Mouse (Mus musculus) hindbrain, embryonic 10.5 days (tissue): ENCODE data around the gene Pou3f3. TPM values are rescaled to one million over a fixed set of nuclear protein-coding genes. Genes with fewer than 3 reads are reported as not detected.
A peak's percentile ranks its signal among the peaks of the same experiment; 100 is the strongest.

ENCODE experiments used
- DNase-seq: peaks from one replicate; pipeline ENCODE4 v3.0.0-alpha.2; 2017; ENCODE audit warnings: low spot score
- H3K27ac ChIP-seq: fragments of 300-500 bp; sonication (generic); 2 replicates; pipeline ENCODE4 v1.5.1; 2016; ENCODE audit warnings: mild to moderate bottlenecking, moderate library complexity
- H3K27me3 ChIP-seq: fragments of 300-500 bp; sonication (generic); 2 replicates; pipeline ENCODE4 v1.6.1; 2016; ENCODE audit warnings: mild to moderate bottlenecking; ENCODE audit not compliant: poor library complexity, insufficient read depth, severe bottlenecking
- H3K36me3 ChIP-seq: fragments of 300-500 bp; sonication (generic); 2 replicates; pipeline ENCODE4 v1.6.1; 2016; ENCODE audit warnings: mild to moderate bottlenecking, moderate library complexity
- H3K4me1 ChIP-seq: fragments of 300-500 bp; sonication (generic); replicated peaks from 2 replicates; pipeline ENCODE4 v1.6.1; 2016; ENCODE audit warnings: mild to moderate bottlenecking
- H3K4me3 ChIP-seq: fragments of 300-500 bp; sonication (generic); 2 replicates; pipeline ENCODE4 v1.5.1; 2016; ENCODE audit warnings: mild to moderate bottlenecking, moderate library complexity
- H3K9me3 ChIP-seq: fragments of 300-500 bp; sonication (generic); 2 replicates; pipeline ENCODE4 v1.6.1; 2016; ENCODE audit warnings: mild to moderate bottlenecking, moderate library complexity
- WGBS: fragments of 180-500 bp; shearing (Covaris S2); methylation state at CpG from one replicate; pipeline ENCODE4 v1.1.7; 2016; 5-methylcytosine and 5-hydroxymethylcytosine counted together
- polyA plus RNA-seq: library from polyadenylated mRNA; unstranded; fragments of >200 nt; fragmentation: Nextera tagmentation; extraction: Ambion mirVana; gene quantifications from 2 replicates; pipeline ENCODE4 v1.2.1, GENCODE M21; 2016

Pou3f3 gene
- polyA plus RNA-seq, 1 experiment from 2014 or later = 17.8 TPM

- Histone ChIP-seq H3K36me3 (no peaks in the 10 kb centered on the region), H3K27ac (no peak overlapping the region), H3K4me1 (peaks cover 7% of the 10 kb centered on the region), H3K27me3 (peaks cover 17% of the 10 kb centered on the region), H3K9me3 (no peaks in the 10 kb centered on the region), H3K4me3 (no peak overlapping the region)
- no peak for DNase-seq
- 78% methylated on average over 5 of the region's 5 CpGs for WGBS
Observed at GRCm38 (mm10) chr1:42721353-42721752, 25.8 kb downstream of the Pou3f3 start.

GRCm38 (mm10) chr1:42723769-42724300 is 28.3 kb downstream of the Pou3f3 start:
- no peaks in the 10 kb centered on the region for H3K9me3 ChIP-seq
- peaks cover under 1% of the 10 kb centered on the region; the same call in 1 of the 2 replicates for H3K4me1 ChIP-seq
- H3K27me3 ChIP-seq = peaks cover 6% of the 10 kb centered on the region; the same call in 1 of the 2 replicates
- H3K4me3 ChIP-seq = no peak overlapping the region
- DNase-seq = no peak
- no peak overlapping the region for H3K27ac ChIP-seq
- WGBS = 90% methylated on average over 1 of the region's 1 CpGs
- no peaks in the 10 kb centered on the region for H3K36me3 ChIP-seq

- H3K27me3 ChIP-seq = no peaks in the 10 kb centered on the region
- no peaks in the 10 kb centered on the region for H3K4me1 ChIP-seq
- 82% methylated on average over 2 of the region's 2 CpGs for WGBS
- H3K9me3 ChIP-seq = no peaks in the 10 kb centered on the region
- DNase-seq = no peak
- H3K27ac ChIP-seq = no peak overlapping the region
- no peaks in the 10 kb centered on the region for H3K36me3 ChIP-seq
- no peak overlapping the region for H3K4me3 ChIP-seq
Observed at GRCm38 (mm10) chr1:42724881-42725280, 29.3 kb downstream of the Pou3f3 start.

GRCm38 (mm10) chr1:42727161-42727560 is 31.6 kb downstream of the Pou3f3 start:
- Histone ChIP-seq H3K4me3 (no peak overlapping the region), H3K27ac (no peak overlapping the region)

GRCm38 (mm10) chr1:42727676-42728075 is 32.1 kb downstream of the Pou3f3 start:
- 87% methylated on average over 7 of the region's 7 CpGs for WGBS

More at GRCm38 (mm10) chr1:42727161-42727560, 31.6 kb downstream of the Pou3f3 start:
- WGBS = 89% methylated on average over 5 of the region's 5 CpGs
- Histone ChIP-seq H3K4me1 (no peaks in the 10 kb centered on the region), H3K36me3 (no peaks in the 10 kb centered on the region), H3K9me3 (no peaks in the 10 kb centered on the region), H3K27me3 (no peaks in the 10 kb centered on the region)
- no peak for DNase-seq

GRCm38 (mm10) chr1:42741383-42742241 is 46.0 kb downstream of the Pou3f3 start:
- peaks cover 2% of the 10 kb centered on the region; the same call in 1 of the 2 replicates for H3K4me1 ChIP-seq
- DNase-seq = peak; percentile 6
- WGBS = 73% methylated on average over 16 of the region's 16 CpGs
- no peak overlapping the region for H3K4me3 ChIP-seq
- no peaks in the 10 kb centered on the region for H3K27me3 ChIP-seq
- H3K9me3 ChIP-seq = peaks cover 6% of the 10 kb centered on the region; the same call in 1 of the 2 replicates
- H3K36me3 ChIP-seq = no peaks in the 10 kb centered on the region
- no peak overlapping the region for H3K27ac ChIP-seq

More at GRCm38 (mm10) chr1:42727676-42728075, 32.1 kb downstream of the Pou3f3 start:
- H3K27me3 ChIP-seq = no peaks in the 10 kb centered on the region
- no peaks in the 10 kb centered on the region for H3K36me3 ChIP-seq
- H3K27ac ChIP-seq = no peak overlapping the region
- no peaks in the 10 kb centered on the region for H3K4me1 ChIP-seq
- no peak overlapping the region for H3K4me3 ChIP-seq
- no peaks in the 10 kb centered on the region for H3K9me3 ChIP-seq
- DNase-seq = no peak

GRCm38 (mm10) chr1:42742242-42742560 is 46.6 kb downstream of the Pou3f3 start:
- Histone ChIP-seq H3K4me1 (peaks cover 2% of the 10 kb centered on the region; the same call in 1 of the 2 replicates), H3K27ac (no peak overlapping the region), H3K9me3 (peaks cover 6% of the 10 kb centered on the region; the same call in 1 of the 2 replicates), H3K27me3 (no peaks in the 10 kb centered on the region), H3K36me3 (no peaks in the 10 kb centered on the region), H3K4me3 (no peak overlapping the region)
- DNase-seq = no peak
- 77% methylated on average over 4 of the region's 4 CpGs for WGBS

- 84% methylated on average over 3 of the region's 3 CpGs for WGBS
- Histone ChIP-seq H3K9me3 (no peaks in the 10 kb centered on the region), H3K27ac (no peak overlapping the region), H3K36me3 (no peaks in the 10 kb centered on the region), H3K4me1 (peaks cover 2% of the 10 kb centered on the region; the same call in 1 of the 2 replicates), H3K4me3 (no peak overlapping the region), H3K27me3 (no peaks in the 10 kb centered on the region)
- no peak for DNase-seq
Observed at GRCm38 (mm10) chr1:42745047-42745446, 49.5 kb downstream of the Pou3f3 start.

- no peaks in the 10 kb centered on the region for H3K36me3 ChIP-seq
- H3K9me3 ChIP-seq = no peaks in the 10 kb centered on the region
- no peak overlapping the region for H3K4me3 ChIP-seq
- WGBS = 81% methylated on average over 6 of the region's 6 CpGs
- H3K27ac ChIP-seq = no peak overlapping the region
- H3K27me3 ChIP-seq = no peaks in the 10 kb centered on the region
- DNase-seq = no peak
- no peaks in the 10 kb centered on the region for H3K4me1 ChIP-seq
Observed at GRCm38 (mm10) chr1:42749536-42750292, 54.1 kb downstream of the Pou3f3 start.

Other genes starting within 250 kb of the Pou3f3 start
- 49.6 and 53.8 TPM in 2 replicates for gene Mrps9, start 155.5 kb downstream of the Pou3f3 start, polyA plus RNA-seq